Mouse (Mus musculus): ENCODE measurements around the gene 4930502E18Rik. TPM values are rescaled to one million over a fixed set of nuclear protein-coding genes. Genes with fewer than 3 reads are reported as not detected.
"Not testable (repeated sequence)": the region's sequence is repeated elsewhere in the genome, so short reads cannot be mapped to it uniquely, and the experiment has no call there.

4930502E18Rik gene
- under 1 TPM in 1 of 2 experiments, not detected in 1; 0.24 TPM for total RNA-seq (2021)
- long read RNA-seq, experiment 1, result 0 reads
- long read RNA-seq, experiment 2, result 0 reads

DNA sequence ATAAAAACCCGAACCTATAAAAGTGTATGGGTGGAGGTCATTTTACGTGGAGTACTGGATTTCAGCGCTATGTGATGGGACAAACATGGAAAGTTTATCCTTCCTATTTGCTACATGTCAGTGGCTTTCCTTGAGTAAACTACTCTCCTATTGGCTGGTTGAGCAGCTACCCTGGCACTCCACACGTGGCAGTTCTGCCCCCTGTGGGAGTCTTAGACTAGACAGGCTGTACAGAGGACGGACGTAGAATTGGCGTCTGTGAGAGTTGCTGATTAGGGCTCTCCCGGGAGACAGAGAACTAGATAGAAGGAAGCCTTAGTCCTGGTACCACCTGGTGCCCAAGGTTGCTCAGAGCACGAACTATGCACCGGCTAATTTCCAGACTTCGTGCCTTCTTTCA lies at the start of gene 4930502E18Rik:
TSS of gene 4930502E18Rik (plus strand) at position 231 of the 400 bp plus-strand sequence.
- intact Hi-C loops (cut with DNase I), result no loop called here
- DNase-seq (ENCODE audit: low spot score in 2 of 2), result no peak

DNA sequence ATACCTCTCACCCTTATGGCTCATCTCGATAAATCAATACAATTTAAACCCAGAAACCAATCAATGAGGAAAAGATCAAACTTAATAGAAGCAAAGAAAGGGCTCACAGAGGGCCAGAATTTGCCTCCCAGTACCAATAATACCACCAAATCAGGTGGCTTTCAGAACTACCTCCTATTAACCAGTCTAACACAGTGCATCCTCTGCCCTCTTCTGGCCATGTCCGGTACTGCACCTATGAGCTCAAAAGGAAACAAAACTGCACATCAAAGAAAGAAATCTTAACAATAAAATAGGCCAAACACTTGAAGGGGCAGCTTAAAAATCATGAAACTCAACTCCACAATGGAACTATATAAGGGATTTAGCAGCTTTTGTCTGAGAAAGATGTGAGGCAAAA lies 47.7 kb upstream of the 4930502E18Rik start:
- intact Hi-C loops (cut with DNase I), result not testable (repeated sequence)
- DNase-seq (ENCODE audit: low spot score in 2 of 2), result peak; percentile 49 to 82

- intact Hi-C loops (cut with DNase I); DNase-seq (ENCODE audit: low spot score in 2 of 2): not testable (repeated sequence)
Observed at GRCm38 (mm10) chrX:53682650-53683049, 42.0 kb upstream of the 4930502E18Rik start.

DNA sequence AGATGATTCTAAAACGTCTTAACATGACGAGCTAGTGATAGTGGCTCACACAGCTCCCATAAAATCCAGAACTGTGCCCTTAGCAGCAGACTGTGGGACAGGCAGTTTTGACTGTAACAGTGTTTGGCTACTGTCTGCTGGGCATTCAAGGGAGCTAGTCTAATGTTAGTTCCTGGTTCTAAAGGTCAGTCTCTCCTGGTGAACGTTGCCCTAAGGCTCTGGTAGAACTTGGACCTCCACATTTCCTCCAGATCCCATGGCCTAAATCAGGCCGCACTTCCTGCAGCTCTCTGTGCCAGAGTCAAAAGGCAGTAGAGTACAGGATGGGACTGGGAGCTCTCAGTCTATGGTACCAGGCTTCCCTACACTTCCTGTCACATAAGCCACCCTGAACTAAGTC lies 40.0 kb upstream of the 4930502E18Rik start:
- DNase-seq (ENCODE audit: low spot score in 2 of 2); intact Hi-C loops (cut with DNase I): not testable (repeated sequence)

DNA sequence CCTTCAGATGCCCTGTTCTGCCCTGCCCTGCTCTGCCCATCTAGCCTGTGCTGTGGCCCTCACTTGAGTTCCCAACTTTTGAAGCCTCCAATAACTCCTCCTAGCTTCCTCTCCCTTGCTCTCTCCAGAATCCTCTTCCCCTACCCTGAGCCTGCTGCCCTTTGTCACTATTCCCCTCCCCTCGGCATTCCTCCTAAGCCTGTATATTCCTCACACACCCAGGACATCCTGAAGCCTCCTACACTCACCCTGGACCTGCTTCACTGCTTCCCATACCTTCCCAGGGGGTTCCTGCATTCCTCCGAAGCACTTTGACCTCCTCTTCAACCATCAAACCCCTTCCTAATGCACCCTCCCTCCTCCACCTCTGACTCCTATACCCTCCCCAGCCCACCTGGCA lies 32.6 kb upstream of the 4930502E18Rik start:
- intact Hi-C loops (cut with DNase I), result no loop called here
- no peak for DNase-seq (ENCODE audit: low spot score in 2 of 2)

- no peak for DNase-seq (ENCODE audit: low spot score in 2 of 2)
- intact Hi-C loops (cut with DNase I), result no loop called here
Observed at GRCm38 (mm10) chrX:53693141-53693540, 31.5 kb upstream of the 4930502E18Rik start.

- intact Hi-C loops (cut with DNase I), result no loop called here
- DNase-seq (ENCODE audit: low spot score in 2 of 2), result no peak
Observed at GRCm38 (mm10) chrX:53694008-53694777, 30.4 kb upstream of the 4930502E18Rik start.

- intact Hi-C loops (cut with DNase I), result no loop called here
- DNase-seq (ENCODE audit: low spot score in 2 of 2), result no peak
Observed at GRCm38 (mm10) chrX:53699225-53699624, 25.4 kb upstream of the 4930502E18Rik start.

DNA sequence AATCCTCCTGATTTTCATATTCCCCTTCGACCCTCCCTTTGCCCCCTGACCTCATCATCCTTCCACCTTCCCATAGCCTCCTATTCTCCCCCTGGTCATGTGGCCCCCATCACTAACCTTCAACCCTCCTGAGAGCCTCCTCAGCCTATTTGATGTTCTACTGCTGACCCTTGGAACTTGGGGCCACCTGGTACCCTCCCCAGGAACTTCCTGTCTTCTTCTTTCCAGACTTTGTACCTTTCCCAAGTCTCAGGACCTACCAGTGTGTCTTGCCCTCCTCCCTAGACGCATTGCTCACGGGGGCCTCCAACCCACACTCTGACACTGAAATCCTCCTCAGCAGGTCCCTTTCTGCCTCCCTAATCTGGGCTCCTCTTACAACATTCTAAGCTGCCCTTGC lies 22.0 kb upstream of the 4930502E18Rik start:
- intact Hi-C loops (cut with DNase I), result no loop called here
- DNase-seq (ENCODE audit: low spot score in 2 of 2), result no peak

DNA sequence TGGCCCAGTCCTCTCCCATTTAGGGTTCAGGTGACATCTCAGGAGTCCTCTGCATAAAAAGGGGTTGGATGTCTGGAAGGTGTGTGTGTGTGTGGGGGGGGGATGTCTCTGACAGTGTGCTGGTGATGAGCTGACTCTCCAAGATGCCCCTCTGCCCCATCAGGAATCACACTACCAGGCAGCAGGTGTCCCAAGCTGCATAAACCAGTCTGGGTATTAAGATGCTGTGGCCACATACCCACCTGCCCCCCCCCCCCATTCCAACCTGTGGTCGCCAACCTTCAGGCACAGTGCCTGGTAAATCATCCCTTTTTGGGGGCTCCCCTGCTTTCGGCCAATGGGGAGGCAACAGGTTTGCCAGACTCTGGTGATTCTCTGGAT lies 8.7 kb upstream of the 4930502E18Rik start:
- no peak for DNase-seq (ENCODE audit: low spot score in 2 of 2)
- intact Hi-C loops (cut with DNase I), result no loop called here

DNA sequence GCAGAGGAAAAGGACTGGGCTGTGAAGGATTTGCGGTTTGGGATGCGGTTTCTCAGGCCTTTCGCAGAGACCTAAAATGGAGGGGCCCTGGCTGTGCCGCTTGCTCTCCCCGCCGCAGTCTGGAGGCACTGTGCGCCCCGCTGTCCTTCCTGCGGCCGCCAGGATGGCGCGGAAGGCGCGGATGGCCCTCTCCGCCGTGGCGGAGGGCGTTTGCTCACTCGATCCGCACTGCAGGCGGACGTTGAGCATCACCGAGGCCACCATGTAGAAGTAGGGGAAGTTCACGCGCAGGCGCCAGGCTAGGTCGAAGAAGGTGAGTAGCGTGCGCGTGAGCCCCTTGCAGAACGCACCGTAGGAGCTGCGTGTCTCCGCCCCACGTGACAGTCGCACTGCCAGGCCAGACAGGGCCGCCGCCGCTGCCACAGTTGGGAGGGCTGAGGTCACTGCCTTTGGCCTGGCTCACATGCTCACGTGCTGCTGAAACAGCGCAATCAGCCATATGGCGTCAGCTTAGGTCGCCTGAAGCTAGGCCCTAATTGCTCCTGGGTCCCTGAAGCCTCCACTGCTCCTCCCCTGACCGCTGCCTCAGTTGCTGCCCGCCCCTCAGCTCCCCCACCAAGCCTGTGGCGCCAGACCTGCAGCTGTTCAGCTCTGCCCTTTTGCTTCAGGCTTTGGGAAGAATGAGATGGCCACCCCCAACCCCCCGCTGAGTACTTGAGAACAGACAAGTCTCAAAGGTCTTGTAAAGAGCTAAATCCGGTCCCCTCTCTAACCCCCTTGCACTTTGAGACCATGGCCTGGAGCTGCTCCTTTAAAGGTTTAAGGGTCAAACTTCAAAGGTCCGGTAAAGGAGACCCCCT lies 8.1 kb upstream of the 4930502E18Rik start:
- intact Hi-C loops (cut with DNase I), result no loop called here
- DNase-seq (ENCODE audit: low spot score in 2 of 2), result peak; percentile 12 to 28

- DNase-seq (ENCODE audit: low spot score in 2 of 2), result no peak
- intact Hi-C loops (cut with DNase I), result no loop called here
Observed at GRCm38 (mm10) chrX:53728967-53729366, 4.3 kb downstream of the 4930502E18Rik start.

GRCm38 (mm10) chrX:53752851-53753250 lies 28.2 kb downstream of the 4930502E18Rik start:
- no peak for DNase-seq (ENCODE audit: low spot score in 2 of 2)
- intact Hi-C loops (cut with DNase I), result no loop called here

DNA sequence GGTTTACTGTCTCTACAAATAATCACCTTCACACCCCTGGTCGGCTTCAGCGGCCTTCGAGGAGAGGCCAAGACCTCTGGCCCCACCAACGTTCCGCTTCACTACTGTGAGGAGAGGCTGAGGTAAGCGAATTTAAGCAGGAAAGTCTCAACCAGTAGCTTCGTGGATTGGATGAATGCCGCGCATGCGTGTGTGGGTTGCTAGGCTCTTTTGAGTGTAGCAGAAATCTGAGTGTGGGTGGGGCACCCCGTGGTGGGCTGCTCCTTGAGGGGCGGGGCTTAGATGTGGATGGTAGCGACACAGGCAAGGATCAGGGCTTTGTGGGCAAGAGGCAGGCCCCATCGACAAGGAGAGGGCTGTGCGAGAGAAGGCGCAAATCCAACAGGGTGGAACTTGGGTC lies 33.1 kb downstream of the 4930502E18Rik start, which contains the start of gene 1700013H16Rik:
TSS of gene 1700013H16Rik (minus strand) at position 96 of the 400 bp plus-strand sequence.
- intact Hi-C loops (cut with DNase I), result no loop called here
- DNase-seq (ENCODE audit: low spot score in 2 of 2), result no peak

- no peak for DNase-seq (ENCODE audit: low spot score in 2 of 2)
- intact Hi-C loops (cut with DNase I), result no loop called here
Observed at GRCm38 (mm10) chrX:53776276-53776675, 51.6 kb downstream of the 4930502E18Rik start, which contains the start of gene Zfp36l3. Gene Zfp36l3, minus strand, starts transcription at chrX:53776394.

Other genes with a start within 250 kb of the 4930502E18Rik start
- gene Rtl8c, start 116.8 kb upstream of the 4930502E18Rik start, total RNA-seq (2021), result 100 to 1,000 TPM; 181 to 186 TPM
- gene Gm14597, start 115.8 kb upstream of the 4930502E18Rik start, total RNA-seq (2021), result not detected
- 100 to 1,000 TPM; 275 to 356 TPM for gene Rtl8a, start 81.1 kb upstream of the 4930502E18Rik start, total RNA-seq (2021)
- 100 to 1,000 TPM; 269 to 272 TPM for gene Rtl8b, start 54.4 kb upstream of the 4930502E18Rik start, total RNA-seq (2021)
- not detected for gene 1700013H16Rik, start 33.0 kb downstream of the 4930502E18Rik start, total RNA-seq (2021)
- gene Zfp36l3, start 51.6 kb downstream of the 4930502E18Rik start, total RNA-seq (2021), result not detected
- 1 to 10 TPM in 1 of 2 experiments, under 1 TPM in 1; 0.57 to 1.7 TPM for gene Xlr, start 72.9 kb downstream of the 4930502E18Rik start, total RNA-seq (2021)

Data from left cerebral cortex, postnatal 14 days (tissue).